Mouse (Mus musculus) ES-Bruce4 (cell line): ENCODE measurements around the gene Kif6. TPM values are rescaled to one million over a fixed set of nuclear protein-coding genes. Genes with fewer than 3 reads are reported as not detected.

Experiments used
- H3K27ac ChIP-seq: 2 replicates; pipeline ENCODE4 v1.5.1; 2012; ENCODE audit warnings: low read length, inconsistent platforms; ENCODE audit not compliant: insufficient read depth
- H3K27me3 ChIP-seq: 2 replicates; pipeline ENCODE4 v1.6.1; 2012; ENCODE audit warnings: mild to moderate bottlenecking, low read length, inconsistent platforms; ENCODE audit not compliant: control insufficient read depth, poor library complexity, insufficient read depth, severe bottlenecking
- H3K36me3 ChIP-seq: 2 replicates; pipeline ENCODE4 v1.6.1; 2012; ENCODE audit warnings: inconsistent platforms, mild to moderate bottlenecking, low read length, moderate library complexity; ENCODE audit not compliant: control insufficient read depth, poor library complexity, insufficient read depth, severe bottlenecking
- H3K4me1 ChIP-seq: one replicate; pipeline ENCODE4 v1.8.1; 2011; ENCODE audit warnings: low read length; ENCODE audit not compliant: control insufficient read depth, insufficient read depth
- H3K4me3 ChIP-seq: 2 replicates; pipeline ENCODE4 v1.5.1; 2011; ENCODE audit warnings: low read depth, mild to moderate bottlenecking, low read length
- H3K9ac ChIP-seq: 2 replicates; pipeline ENCODE4 v1.6.1; 2012; ENCODE audit warnings: low read depth, mild to moderate bottlenecking, inconsistent platforms; ENCODE audit not compliant: poor library complexity, severe bottlenecking
- H3K9me3 ChIP-seq: replicated peaks from 2 replicates; pipeline ENCODE4 v1.6.1; 2012; ENCODE audit warnings: mild to moderate bottlenecking, low read length, inconsistent platforms; ENCODE audit not compliant: control insufficient read depth, poor library complexity, insufficient read depth, severe bottlenecking
- CTCF ChIP-seq: IDR thresholded peaks from one replicate; pipeline ENCODE4 v1.8.1; 2011; ENCODE audit warnings: low read depth, low read length
- EP300 ChIP-seq: IDR thresholded peaks from 2 replicates; pipeline ENCODE4 v1.6.1; 2011; ENCODE audit warnings: low read depth, low read length; ENCODE audit not compliant: insufficient read depth
- POLR2A ChIP-seq: IDR thresholded peaks from one replicate; pipeline ENCODE4 v1.8.1; 2011; ENCODE audit warnings: low read length; ENCODE audit not compliant: insufficient read depth
- polyA plus RNA-seq: library from polyadenylated mRNA; stranded (reverse); fragments of >200 nt; gene quantifications from 2 replicates; pipeline ENCODE4 v1.2.4, GENCODE M21; 2011; ENCODE audit warnings: low read depth; ENCODE audit not compliant: missing spikeins, insufficient read depth, insufficient read length

Gene Kif6
- polyA plus RNA-seq, 1 experiment, result 2.3 TPM

DNA sequence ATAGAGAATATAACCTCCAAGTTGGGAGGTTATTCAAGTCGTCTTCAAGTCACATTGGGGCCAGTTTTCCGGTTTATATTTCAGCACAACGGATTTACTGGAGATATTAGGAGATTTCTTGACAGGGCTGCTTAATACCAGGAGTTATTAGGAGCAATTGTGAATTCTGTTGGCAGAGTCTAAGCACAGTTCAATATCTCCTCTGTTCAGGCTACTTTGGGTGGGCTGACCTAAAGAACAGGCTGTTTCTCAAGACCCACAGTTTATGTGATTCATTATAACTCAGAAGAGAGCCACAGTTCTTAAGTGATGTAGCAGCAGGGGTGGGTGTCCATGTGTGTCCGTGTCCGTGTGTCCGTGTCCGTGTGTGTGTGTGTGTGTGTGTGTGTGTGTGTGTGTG, 34.5 kb downstream of the Kif6 start:
- Histone ChIP-seq H3K4me1 (no peaks in the 10 kb centered on the region), H3K27ac (no peak overlapping the region), H3K9me3 (no peaks in the 10 kb centered on the region), H3K4me3 (no peak overlapping the region), H3K27me3 (no peaks in the 10 kb centered on the region; the same call in 1 of the 2 replicates), H3K36me3 (no peaks in the 10 kb centered on the region), H3K9ac (no peak overlapping the region)
- TF ChIP-seq POLR2A (no peak), CTCF (no peak), EP300 (no peak)

DNA sequence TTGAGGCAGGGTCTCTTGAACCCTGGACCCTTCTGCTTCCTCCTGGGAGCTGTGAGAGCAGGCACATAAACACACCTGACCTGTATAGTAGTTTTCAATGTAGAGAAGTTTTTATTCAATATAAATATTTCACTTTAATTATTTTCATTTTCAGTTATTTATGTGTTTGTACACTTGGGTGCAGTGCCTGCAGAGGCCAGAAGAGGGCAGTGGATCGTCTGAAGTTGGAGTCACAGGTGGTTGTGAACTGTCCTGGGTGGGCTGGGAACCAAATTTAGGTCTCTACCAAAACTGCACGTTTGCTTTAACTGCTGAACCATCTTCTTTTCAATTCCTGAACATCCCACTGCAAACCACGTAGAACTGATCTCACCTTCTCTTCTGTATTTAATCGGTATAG, 35.4 kb downstream of the Kif6 start:
- Histone ChIP-seq H3K27ac (no peak overlapping the region), H3K36me3 (no peaks in the 10 kb centered on the region), H3K9me3 (no peaks in the 10 kb centered on the region), H3K4me3 (no peak overlapping the region), H3K9ac (no peak overlapping the region), H3K27me3 (no peaks in the 10 kb centered on the region; the same call in 1 of the 2 replicates), H3K4me1 (no peaks in the 10 kb centered on the region)
- TF ChIP-seq CTCF, result peak; percentile 39
- no peak for TF ChIP-seq EP300

DNA sequence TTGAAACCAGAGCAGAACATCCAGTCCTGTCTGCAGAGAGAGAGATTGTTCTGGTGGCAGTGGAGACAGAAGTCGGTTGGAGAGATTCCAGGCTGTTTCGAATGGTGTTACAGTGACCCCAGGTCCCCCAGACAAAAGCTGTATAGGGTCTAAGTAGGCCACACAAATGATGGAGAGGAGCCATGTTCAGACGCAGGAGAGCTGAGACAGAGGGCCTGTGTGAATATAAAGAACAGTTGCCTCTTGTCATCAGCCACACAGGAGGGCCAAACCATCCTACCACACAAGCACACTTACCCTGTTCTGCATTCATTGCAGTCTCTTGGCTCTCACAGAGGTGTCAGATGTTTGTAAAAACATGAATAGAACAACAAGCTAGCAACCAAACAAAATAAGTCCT, 37.4 kb downstream of the Kif6 start:
- no peaks in the 10 kb centered on the region for H3K4me1 ChIP-seq
- no peaks in the 10 kb centered on the region for H3K36me3 ChIP-seq
- H3K4me3 ChIP-seq, result no peak overlapping the region
- no peak overlapping the region for H3K9ac ChIP-seq
- no peaks in the 10 kb centered on the region; the same call in 1 of the 2 replicates for H3K27me3 ChIP-seq
- no peak for TF ChIP-seq CTCF
- TF ChIP-seq EP300, result no peak
- no peak for TF ChIP-seq POLR2A
- H3K27ac ChIP-seq, result no peak overlapping the region
- no peaks in the 10 kb centered on the region for H3K9me3 ChIP-seq

DNA sequence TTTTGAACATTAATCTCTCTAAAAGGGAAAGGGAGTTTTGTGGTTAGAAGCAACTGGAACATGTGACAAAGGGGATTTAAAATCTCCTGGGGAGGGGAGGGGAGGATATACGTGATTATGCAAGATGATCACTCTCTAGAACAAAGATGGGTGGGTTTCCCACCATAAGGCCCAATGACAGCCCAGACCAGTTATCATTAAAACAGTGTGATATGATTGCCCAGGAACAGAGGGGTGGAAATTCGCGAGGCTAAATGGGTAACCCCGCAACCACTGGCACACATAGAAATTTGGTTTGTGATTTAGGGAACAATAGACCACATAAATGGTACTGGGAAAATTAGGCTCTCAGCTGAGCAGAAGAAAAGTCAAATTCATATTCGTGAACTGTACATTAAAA, 37.9 kb downstream of the Kif6 start:
- Histone ChIP-seq H3K4me3 (no peak overlapping the region), H3K4me1 (no peaks in the 10 kb centered on the region), H3K9me3 (no peaks in the 10 kb centered on the region), H3K9ac (no peak overlapping the region), H3K27ac (no peak overlapping the region), H3K27me3 (no peaks in the 10 kb centered on the region; the same call in 1 of the 2 replicates), H3K36me3 (no peaks in the 10 kb centered on the region)
- TF ChIP-seq CTCF (no peak), EP300 (no peak)

DNA sequence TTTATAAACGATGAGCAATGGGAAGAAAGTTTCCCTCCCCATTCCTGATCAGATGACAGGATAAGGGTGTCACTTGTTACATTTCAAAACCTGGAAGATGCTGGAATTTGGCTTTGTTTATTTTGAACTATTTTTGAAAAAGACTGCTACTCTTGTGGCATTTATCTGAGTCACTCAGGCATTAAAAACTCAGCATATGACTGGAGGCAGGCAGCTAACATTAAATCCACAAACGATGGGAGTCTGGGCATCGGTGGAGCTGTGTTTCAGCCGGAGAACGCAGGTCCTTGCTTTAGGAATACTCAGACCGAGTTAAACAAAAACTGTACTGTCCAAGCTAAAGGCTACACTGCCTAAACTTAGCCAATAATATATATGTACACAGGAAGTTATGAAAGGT, 46.7 kb downstream of the Kif6 start:
- Histone ChIP-seq H3K4me3 (no peak overlapping the region), H3K4me1 (no peaks in the 10 kb centered on the region), H3K9me3 (no peaks in the 10 kb centered on the region), H3K27ac (no peak overlapping the region), H3K36me3 (no peaks in the 10 kb centered on the region), H3K27me3 (no peaks in the 10 kb centered on the region), H3K9ac (no peak overlapping the region)
- no peak for TF ChIP-seq CTCF
- TF ChIP-seq POLR2A, result no peak

DNA sequence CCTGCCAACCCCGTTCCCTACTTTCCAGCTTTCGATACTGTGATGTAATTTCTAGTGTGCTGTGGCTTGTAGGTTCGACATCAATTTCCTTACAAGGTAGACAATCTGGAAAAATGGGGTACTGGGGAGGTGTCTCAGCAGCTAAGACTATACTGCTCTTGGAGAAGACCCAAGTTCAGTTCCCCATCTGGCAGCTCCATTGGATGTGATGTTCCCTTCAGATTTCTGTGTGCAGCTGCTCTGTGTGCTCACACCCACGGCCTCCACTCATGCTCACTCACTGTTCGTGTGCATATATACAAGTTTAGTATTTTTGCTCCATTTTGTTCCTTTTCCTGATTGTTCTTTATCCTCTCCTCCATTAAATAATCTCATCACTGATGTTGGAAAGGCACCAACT, 51.8 kb downstream of the Kif6 start:
- Histone ChIP-seq H3K36me3 (no peaks in the 10 kb centered on the region), H3K4me1 (no peaks in the 10 kb centered on the region), H3K27me3 (no peaks in the 10 kb centered on the region), H3K9me3 (no peaks in the 10 kb centered on the region), H3K9ac (no peak overlapping the region), H3K4me3 (no peak overlapping the region), H3K27ac (no peak overlapping the region)
- TF ChIP-seq EP300, result no peak
- no peak for TF ChIP-seq CTCF
- no peak for TF ChIP-seq POLR2A

DNA sequence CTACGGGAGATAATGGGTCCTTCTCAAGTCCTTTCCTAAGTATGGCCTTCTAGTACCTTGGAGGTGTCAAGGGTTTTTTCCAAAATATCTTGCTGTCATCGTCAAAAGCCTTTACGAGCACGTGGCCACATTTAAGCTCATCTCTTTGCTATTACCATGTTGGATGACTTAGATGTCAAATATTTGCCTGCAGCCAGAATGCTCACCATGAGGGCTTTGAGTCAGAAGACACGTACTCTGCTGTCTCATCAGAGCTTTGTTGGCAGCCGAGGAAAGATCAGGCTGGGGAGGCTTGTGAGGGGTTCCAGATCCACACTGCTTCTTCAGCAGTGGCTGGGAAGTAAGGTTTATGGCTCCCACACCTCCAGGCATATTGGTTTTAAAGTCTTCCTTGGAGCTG, 53.4 kb downstream of the Kif6 start:
- no peaks in the 10 kb centered on the region for H3K36me3 ChIP-seq
- no peaks in the 10 kb centered on the region for H3K9me3 ChIP-seq
- no peak overlapping the region for H3K27ac ChIP-seq
- TF ChIP-seq EP300, result no peak
- no peak for TF ChIP-seq POLR2A
- no peak for TF ChIP-seq CTCF
- no peak overlapping the region for H3K4me3 ChIP-seq
- no peaks in the 10 kb centered on the region for H3K4me1 ChIP-seq
- no peak overlapping the region for H3K9ac ChIP-seq
- H3K27me3 ChIP-seq, result no peaks in the 10 kb centered on the region
